Mouse (Mus musculus): ENCODE data around the gene Aff4.
A peak's percentile ranks its signal among the peaks of the same experiment; 100 is the strongest.

Aff4 gene

GRCm38 (mm10) chr11:53458996-53459395 lies 108.4 kb downstream of the Aff4 start:
- DNase-seq (ENCODE audit: low spot score in 2 of 2): no peak

GRCm38 (mm10) chr11:53460192-53460591 lies 109.6 kb downstream of the Aff4 start:
- DNase-seq (ENCODE audit: low spot score in 2 of 2): no peak

- no peak for DNase-seq (ENCODE audit: low spot score in 2 of 2)
Observed at GRCm38 (mm10) chr11:53461727-53462126, 111.1 kb downstream of the Aff4 start.

- DNase-seq (ENCODE audit: low spot score in 2 of 2): no peak
Observed at GRCm38 (mm10) chr11:53463551-53464424, 113.2 kb downstream of the Aff4 start.

- no peak for DNase-seq (ENCODE audit: low spot score in 2 of 2)
Observed at GRCm38 (mm10) chr11:53466231-53466971, 115.8 kb downstream of the Aff4 start.

- no peak for DNase-seq (ENCODE audit: low spot score in 2 of 2)
Observed at GRCm38 (mm10) chr11:53469294-53469967, 118.8 kb downstream of the Aff4 start.

GRCm38 (mm10) chr11:53469968-53470695 lies 119.5 kb downstream of the Aff4 start, which contains the start of gene Gm9837:
Gene Gm9837, minus strand, starts transcription at chr11:53470479.
- DNase-seq (ENCODE audit: low spot score in 2 of 2): peak; percentile 57 to 77
